Mouse (Mus musculus) forebrain, embryonic 11.5 days (tissue): ENCODE results near the gene Dnah12. TPM values are rescaled to one million over a fixed set of nuclear protein-coding genes. Genes with fewer than 3 reads are reported as not detected.

Experiments
- ATAC-seq: fragments of 200-750 bp; cut with Nextera tagmentation; replicated peaks from 2 replicates; pipeline ENCODE4 v1.8.0; 2017; ENCODE audit warnings: moderate TSS enrichment; ENCODE audit not compliant: low FRiP score
- DNase-seq: peaks from one replicate; pipeline ENCODE4 v3.0.0-alpha.2; 2017; ENCODE audit warnings: low spot score
- H3K27ac ChIP-seq: fragments of 300-500 bp; sonication (generic); 2 replicates; pipeline ENCODE4 v1.5.1; 2014; ENCODE audit warnings: low read depth, low read length
- H3K27me3 ChIP-seq: fragments of 300-500 bp; sonication (generic); 2 replicates; pipeline ENCODE4 v1.6.1; 2014; ENCODE audit warnings: mild to moderate bottlenecking, low read length, mixed read lengths; ENCODE audit not compliant: control insufficient read depth, insufficient read depth
- H3K36me3 ChIP-seq: fragments of 300-500 bp; sonication (generic); 2 replicates; pipeline ENCODE4 v1.6.1; 2014; ENCODE audit warnings: mild to moderate bottlenecking, low read length, moderate library complexity, mixed read lengths; ENCODE audit not compliant: control insufficient read depth, insufficient read depth
- H3K4me1 ChIP-seq: fragments of 300-500 bp; sonication (generic); replicated peaks from 2 replicates; pipeline ENCODE4 v1.6.1; 2014; ENCODE audit warnings: low read length, mixed read lengths; ENCODE audit not compliant: control insufficient read depth, insufficient read depth
- H3K4me2 ChIP-seq: fragments of 300-500 bp; sonication (generic); 2 replicates; pipeline ENCODE4 v1.6.1; 2014; ENCODE audit warnings: low read depth, mild to moderate bottlenecking, low read length, moderate library complexity, mixed read lengths; ENCODE audit not compliant: severe bottlenecking
- H3K4me3 ChIP-seq: fragments of 300-500 bp; sonication (generic); 2 replicates; pipeline ENCODE4 v1.5.1; 2014; ENCODE audit warnings: low read depth, low read length
- H3K9ac ChIP-seq: fragments of 300-500 bp; sonication (generic); 2 replicates; pipeline ENCODE4 v1.6.1; 2014; ENCODE audit warnings: low read length
- H3K9me3 ChIP-seq: fragments of 300-500 bp; sonication (generic); 2 replicates; pipeline ENCODE4 v1.6.1; 2016; ENCODE audit warnings: low read length, mixed read lengths; ENCODE audit not compliant: control insufficient read depth
- WGBS: fragments of 180-500 bp; shearing (Covaris S2); extraction: QIAGEN DNeasy Blood & Tissue Kit; methylation state at CpG from one replicate; pipeline ENCODE4 v1.1.7; 2014; 5-methylcytosine and 5-hydroxymethylcytosine counted together
- polyA plus RNA-seq: library from polyadenylated mRNA; unstranded; fragments of >200 nt; fragmentation: Nextera tagmentation; extraction: Ambion mirVana; gene quantifications from 2 replicates; pipeline ENCODE4 v1.2.1, GENCODE M21; 2014

Dnah12 gene
- polyA plus RNA-seq, 1 experiment from 2014 or later, result 0.04 TPM

GRCm38 (mm10) chr14:26768195-26768594 lies 75.1 kb downstream of the Dnah12 start:
- H3K27ac ChIP-seq, result no peak overlapping the region
- WGBS, result 85% methylated on average over 4 of the region's 4 CpGs
- H3K4me2 ChIP-seq, result no peak overlapping the region
- DNase-seq (no peak), ATAC-seq (no peak)
- no peaks in the 10 kb centered on the region for H3K36me3 ChIP-seq
- H3K27me3 ChIP-seq, result no peaks in the 10 kb centered on the region
- no peak overlapping the region for H3K4me3 ChIP-seq
- H3K4me1 ChIP-seq, result no peaks in the 10 kb centered on the region
- no peaks in the 10 kb centered on the region; the same call in 1 of the 2 replicates for H3K9me3 ChIP-seq
- H3K9ac ChIP-seq, result no peak overlapping the region

GRCm38 (mm10) chr14:26773536-26773935 lies 80.5 kb downstream of the Dnah12 start:
- DNase-seq, result no peak
- H3K27me3 ChIP-seq, result no peaks in the 10 kb centered on the region
- H3K4me3 ChIP-seq, result no peak overlapping the region
- H3K4me2 ChIP-seq, result no peak overlapping the region
- H3K36me3 ChIP-seq, result no peaks in the 10 kb centered on the region
- WGBS, result 86% methylated on average over 4 of the region's 4 CpGs
- H3K27ac ChIP-seq, result no peak overlapping the region
- H3K9me3 ChIP-seq, result no peaks in the 10 kb centered on the region
- no peaks in the 10 kb centered on the region for H3K4me1 ChIP-seq
- no peak for ATAC-seq
- no peak overlapping the region for H3K9ac ChIP-seq

GRCm38 (mm10) chr14:26783731-26784130 lies 90.7 kb downstream of the Dnah12 start:
- no peaks in the 10 kb centered on the region for H3K4me1 ChIP-seq
- no peak for DNase-seq
- no peaks in the 10 kb centered on the region for H3K36me3 ChIP-seq
- no peak overlapping the region for H3K4me3 ChIP-seq
- ATAC-seq, result no peak
- no peak overlapping the region for H3K4me2 ChIP-seq
- no peaks in the 10 kb centered on the region for H3K27me3 ChIP-seq
- no peak overlapping the region for H3K27ac ChIP-seq
- H3K9me3 ChIP-seq, result no peaks in the 10 kb centered on the region
- WGBS, result 74% methylated on average over 4 of the region's 4 CpGs
- H3K9ac ChIP-seq, result no peak overlapping the region

GRCm38 (mm10) chr14:26785695-26786094 lies 92.6 kb downstream of the Dnah12 start:
- Histone ChIP-seq H3K4me2 (no peak overlapping the region), H3K27ac (no peak overlapping the region), H3K4me1 (no peaks in the 10 kb centered on the region), H3K36me3 (no peaks in the 10 kb centered on the region), H3K4me3 (no peak overlapping the region), H3K9me3 (no peaks in the 10 kb centered on the region), H3K27me3 (no peaks in the 10 kb centered on the region), H3K9ac (no peak overlapping the region)
- WGBS, result 47% methylated on average over 4 of the region's 4 CpGs
- ATAC-seq (no peak), DNase-seq (no peak)

GRCm38 (mm10) chr14:26794431-26794830 lies 101.4 kb downstream of the Dnah12 start:
- Histone ChIP-seq H3K4me3 (no peak overlapping the region), H3K9me3 (no peaks in the 10 kb centered on the region), H3K36me3 (no peaks in the 10 kb centered on the region), H3K4me1 (no peaks in the 10 kb centered on the region), H3K27me3 (no peaks in the 10 kb centered on the region), H3K9ac (no peak overlapping the region), H3K4me2 (no peak overlapping the region), H3K27ac (no peak overlapping the region)
- DNase-seq (no peak), ATAC-seq (no peak)
- WGBS, result 87% methylated on average over 2 of the region's 2 CpGs

GRCm38 (mm10) chr14:26798330-26798729 lies 105.3 kb downstream of the Dnah12 start:
- Histone ChIP-seq H3K4me2 (no peak overlapping the region), H3K27me3 (no peaks in the 10 kb centered on the region), H3K4me1 (no peaks in the 10 kb centered on the region), H3K27ac (no peak overlapping the region), H3K4me3 (no peak overlapping the region), H3K36me3 (no peaks in the 10 kb centered on the region), H3K9me3 (no peaks in the 10 kb centered on the region), H3K9ac (no peak overlapping the region)
- WGBS, result 84% methylated on average over 3 of the region's 3 CpGs
- no peak for DNase-seq
- ATAC-seq, result no peak

- H3K4me1 ChIP-seq, result no peaks in the 10 kb centered on the region
- DNase-seq, result no peak
- ATAC-seq, result no peak
- WGBS, result 83% methylated on average over 3 of the region's 3 CpGs
- no peaks in the 10 kb centered on the region for H3K9me3 ChIP-seq
- H3K36me3 ChIP-seq, result no peaks in the 10 kb centered on the region
- H3K4me2 ChIP-seq, result no peak overlapping the region
- no peak overlapping the region for H3K4me3 ChIP-seq
- H3K27me3 ChIP-seq, result no peaks in the 10 kb centered on the region
- H3K27ac ChIP-seq, result no peak overlapping the region
- no peak overlapping the region for H3K9ac ChIP-seq
Measured at GRCm38 (mm10) chr14:26799286-26799685, 106.2 kb downstream of the Dnah12 start.

GRCm38 (mm10) chr14:26805500-26805899 lies 112.4 kb downstream of the Dnah12 start:
- H3K27me3 ChIP-seq, result no peaks in the 10 kb centered on the region
- no peaks in the 10 kb centered on the region for H3K4me1 ChIP-seq

GRCm38 (mm10) chr14:26812734-26813133 lies 119.7 kb downstream of the Dnah12 start:
- no peaks in the 10 kb centered on the region for H3K36me3 ChIP-seq
- no peak for ATAC-seq
- no peaks in the 10 kb centered on the region for H3K27me3 ChIP-seq
- no peak overlapping the region for H3K27ac ChIP-seq
- no peak overlapping the region for H3K4me2 ChIP-seq
- H3K4me3 ChIP-seq, result no peak overlapping the region
- DNase-seq, result no peak
- no peaks in the 10 kb centered on the region for H3K9me3 ChIP-seq
- no peaks in the 10 kb centered on the region for H3K4me1 ChIP-seq
- H3K9ac ChIP-seq, result no peak overlapping the region
- 91% methylated on average over 11 of the region's 11 CpGs for WGBS

More at GRCm38 (mm10) chr14:26805500-26805899, 112.4 kb downstream of the Dnah12 start:
- H3K27ac ChIP-seq, result no peak overlapping the region
- H3K9me3 ChIP-seq, result no peaks in the 10 kb centered on the region
- no peaks in the 10 kb centered on the region for H3K36me3 ChIP-seq
- H3K4me3 ChIP-seq, result no peak overlapping the region
- no peak overlapping the region for H3K4me2 ChIP-seq
- DNase-seq (no peak), ATAC-seq (no peak)
- H3K9ac ChIP-seq, result no peak overlapping the region
- WGBS, result 86% methylated on average over 7 of the region's 7 CpGs
